Mouse (Mus musculus) spleen, postnatal 14 days (tissue): Measurements from ENCODE around the gene Dcakd.

Experiments used
- DNase-seq, 2 experiments: peaks; one replicate each; pipeline ENCODE4 v3.0.0; 2021 to 2022; ENCODE audit warnings: low spot score in 2 of 2

Dcakd gene

GRCm38 (mm10) chr11:103046286-103046685, 18.2 kb upstream of the Dcakd start:
- no peak for DNase-seq

GRCm38 (mm10) chr11:103043982-103044381, 15.8 kb upstream of the Dcakd start:
- DNase-seq, result no peak

- DNase-seq, result no peak
Measured at GRCm38 (mm10) chr11:103042828-103043227, 14.7 kb upstream of the Dcakd start.

- DNase-seq, result no peak
Measured at GRCm38 (mm10) chr11:103038037-103038436, 9.9 kb upstream of the Dcakd start.

- DNase-seq, result no peak
Measured at GRCm38 (mm10) chr11:103036881-103037465, 8.8 kb upstream of the Dcakd start.

GRCm38 (mm10) chr11:103035007-103035406, 6.9 kb upstream of the Dcakd start:
- no peak for DNase-seq

- no peak for DNase-seq
Measured at GRCm38 (mm10) chr11:103033030-103033429, 4.9 kb upstream of the Dcakd start.

GRCm38 (mm10) chr11:103027570-103028175, 460 bp downstream of the Dcakd start:
- no peak for DNase-seq

GRCm38 (mm10) chr11:103026901-103027300, 1.2 kb downstream of the Dcakd start:
- DNase-seq, result no peak

- no peak for DNase-seq
Measured at GRCm38 (mm10) chr11:103023974-103024373, 4.2 kb downstream of the Dcakd start.

GRCm38 (mm10) chr11:103020713-103021335, 7.3 kb downstream of the Dcakd start:
- no peak for DNase-seq

GRCm38 (mm10) chr11:103019325-103019724, 8.8 kb downstream of the Dcakd start:
- DNase-seq, result no peak

GRCm38 (mm10) chr11:103018860-103019259, 9.3 kb downstream of the Dcakd start:
- no peak for DNase-seq

GRCm38 (mm10) chr11:103017661-103018060, 10.5 kb downstream of the Dcakd start:
- DNase-seq, result no peak

- DNase-seq, result peak; percentile 95 to 97
Measured at GRCm38 (mm10) chr11:103016930-103017329, 11.2 kb downstream of the Dcakd start.

- DNase-seq, result no peak
Measured at GRCm38 (mm10) chr11:103015881-103016825, 12.0 kb downstream of the Dcakd start.

- no peak for DNase-seq
Measured at GRCm38 (mm10) chr11:103011206-103011497, 17.0 kb downstream of the Dcakd start.

GRCm38 (mm10) chr11:103010454-103011205, 17.5 kb downstream of the Dcakd start:
- DNase-seq, result no peak

GRCm38 (mm10) chr11:103009208-103009607, 18.9 kb downstream of the Dcakd start:
- DNase-seq, result peak in 1 of 2 experiments; percentile 26

GRCm38 (mm10) chr11:103008558-103008957, 19.6 kb downstream of the Dcakd start:
- DNase-seq, result no peak

GRCm38 (mm10) chr11:103007001-103007340, 21.2 kb downstream of the Dcakd start:
- no peak for DNase-seq
